Mouse (Mus musculus) heart, postnatal 0 days (tissue): ENCODE data around the gene Cd63. TPM values are rescaled to one million over a fixed set of nuclear protein-coding genes. Genes with fewer than 3 reads are reported as not detected.
A peak's percentile ranks its signal among the peaks of the same experiment; 100 is the strongest.

Experiments
- ATAC-seq: fragments of 200-750 bp; cut with Nextera tagmentation; 2 replicates; pipeline ENCODE4 v1.8.0; 2017; ENCODE audit warnings: low read depth, moderate number of reproducible peaks, moderate library complexity; ENCODE audit not compliant: insufficient read depth
- DNase-seq: peaks from one replicate; pipeline ENCODE4 v3.0.0-alpha.2; 2016; ENCODE audit warnings: low spot score
- H3K27ac ChIP-seq: fragments of 300-500 bp; sonication (generic); 2 replicates; pipeline ENCODE4 v1.5.1; 2014; ENCODE audit warnings: low read depth, mild to moderate bottlenecking
- H3K27me3 ChIP-seq: fragments of 300-500 bp; sonication (generic); 2 replicates; pipeline ENCODE4 v1.6.1; 2014; ENCODE audit warnings: low read length, mixed read lengths; ENCODE audit not compliant: control insufficient read depth, insufficient read depth
- H3K36me3 ChIP-seq: fragments of 300-500 bp; sonication (generic); replicated peaks from 2 replicates; pipeline ENCODE4 v1.6.1; 2014; ENCODE audit warnings: low read length, mixed read lengths; ENCODE audit not compliant: control insufficient read depth, insufficient read depth
- H3K4me1 ChIP-seq: fragments of 300-500 bp; sonication (generic); 2 replicates; pipeline ENCODE4 v1.6.1; 2014; ENCODE audit warnings: antibody characterized with exemption; ENCODE audit not compliant: control insufficient read depth, insufficient read depth
- H3K4me2 ChIP-seq: fragments of 300-500 bp; sonication (generic); 2 replicates; pipeline ENCODE4 v1.6.1; 2014; ENCODE audit warnings: low read depth, mild to moderate bottlenecking, low read length, moderate library complexity
- H3K4me3 ChIP-seq: fragments of 300-500 bp; sonication (generic); 2 replicates; pipeline ENCODE4 v1.5.1; 2014; ENCODE audit warnings: low read depth, low read length
- H3K9ac ChIP-seq: fragments of 300-500 bp; sonication (generic); replicated peaks from 2 replicates; pipeline ENCODE4 v1.6.1; 2014; ENCODE audit warnings: low read depth, low read length, mixed read lengths
- H3K9me3 ChIP-seq: fragments of 300-500 bp; sonication (generic); replicated peaks from 2 replicates; pipeline ENCODE4 v1.6.1; 2016; ENCODE audit warnings: low read length; ENCODE audit not compliant: control insufficient read depth
- CTCF ChIP-seq: IDR thresholded peaks from 2 replicates; pipeline ENCODE4 v1.5.1; 2016; ENCODE audit warnings: antibody characterized with exemption, control low read depth, low read depth
- EP300 ChIP-seq: IDR thresholded peaks from 2 replicates; pipeline ENCODE4 v1.6.1; 2016; ENCODE audit warnings: antibody characterized with exemption, low read depth
- WGBS: fragments of 180-500 bp; shearing (Covaris S2); extraction: QIAGEN DNeasy Blood & Tissue Kit; methylation state at CpG from one replicate; pipeline ENCODE4 v1.1.7; 2014; 5-methylcytosine and 5-hydroxymethylcytosine counted together
- polyA plus RNA-seq: library from polyadenylated mRNA; unstranded; fragments of >200 nt; fragmentation: Nextera tagmentation; extraction: Ambion mirVana; gene quantifications from 2 replicates; pipeline ENCODE4 v1.2.1, GENCODE M21; 2015
- total RNA-seq: library from RNA; depleted of rRNA; stranded (reverse); fragments of >200 nt; gene quantifications from 2 replicates; pipeline ENCODE4 v1.2.3, GENCODE M21; 2014; ENCODE audit warnings: low replicate concordance

The Cd63 gene
- total and polyA plus RNA-seq, 2 experiments from 2014 or later = 72.6 to 381 TPM

DNA sequence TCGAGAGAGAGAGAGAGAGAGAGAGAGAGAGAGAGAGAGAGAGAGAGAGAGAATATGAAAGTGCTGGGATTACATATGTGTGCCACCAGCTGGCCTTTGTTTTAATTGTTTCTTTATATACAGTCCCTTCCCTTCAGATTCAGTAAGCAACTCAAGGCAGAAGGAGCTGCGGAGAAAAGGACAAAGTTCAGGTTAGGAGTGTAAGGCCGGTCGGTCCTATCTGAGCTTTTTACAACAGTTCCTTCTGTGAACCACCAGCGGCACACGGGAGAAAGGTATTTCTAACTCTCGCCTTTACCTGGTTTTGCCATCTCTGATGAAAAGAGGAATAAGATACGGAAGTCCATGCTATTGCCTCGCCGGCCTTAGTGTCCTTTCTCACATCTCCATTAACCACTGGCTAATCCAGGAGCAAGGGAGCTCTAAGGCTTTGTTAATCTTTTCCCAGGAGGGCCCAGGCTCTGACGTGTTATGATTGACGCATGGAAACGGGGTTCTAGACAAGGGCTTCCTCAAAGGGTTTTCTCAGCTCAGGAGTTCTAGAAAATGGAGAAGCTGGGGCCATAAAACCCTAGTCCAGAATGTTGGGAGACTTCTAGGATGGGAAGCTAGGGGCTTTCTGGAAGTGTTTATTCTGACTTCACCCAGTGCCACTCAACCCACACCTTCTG, 8.1 kb downstream of the Cd63 start:
- H3K36me3 ChIP-seq = peaks cover 4% of the 10 kb centered on the region; the same call in 1 of the 2 replicates
- DNase-seq (no peak), ATAC-seq (no peak)
- H3K9ac ChIP-seq = peak overlapping the region; percentile 96
- H3K9me3 ChIP-seq = no peaks in the 10 kb centered on the region
- peaks cover 6% of the 10 kb centered on the region for H3K4me1 ChIP-seq
- H3K4me3 ChIP-seq = peak overlapping the region; percentile 97
- TF ChIP-seq CTCF (no peak), EP300 (no peak)
- WGBS = 66% methylated on average over 13 of the region's 13 CpGs
- H3K27me3 ChIP-seq = no peaks in the 10 kb centered on the region
- peak overlapping the region; percentile 83 for H3K4me2 ChIP-seq
- H3K27ac ChIP-seq = peak overlapping the region; percentile 96

DNA sequence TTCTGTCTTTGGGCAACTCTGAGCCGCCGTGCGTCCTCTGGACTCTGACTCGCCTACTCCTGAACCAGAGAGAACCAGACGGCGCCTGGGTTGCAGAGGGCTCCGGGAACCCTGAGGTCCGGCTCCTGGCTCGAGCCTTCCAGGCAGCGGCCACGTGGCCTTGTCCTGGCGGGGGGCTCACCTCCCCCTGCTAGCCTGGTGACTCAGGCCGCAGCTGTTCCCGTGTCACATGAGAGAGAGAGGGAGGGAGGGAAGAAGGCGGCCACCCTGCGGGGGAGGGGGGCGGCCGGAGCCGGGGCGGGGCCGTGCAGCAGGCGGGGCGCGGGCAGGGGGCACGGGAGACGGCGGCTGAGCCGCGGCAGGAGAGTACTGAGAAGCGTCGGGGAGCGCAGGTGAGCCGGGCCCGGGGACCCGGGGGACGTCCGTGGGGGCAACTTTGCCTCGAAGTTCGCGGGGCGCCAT, 8.8 kb downstream of the Cd63 start:
- WGBS = under 1% methylated on average over 29 of the region's 41 CpGs
- Histone ChIP-seq H3K9me3 (no peaks in the 10 kb centered on the region), H3K27me3 (no peaks in the 10 kb centered on the region), H3K9ac (peak overlapping the region; percentile 96), H3K4me2 (peak overlapping the region; percentile 83), H3K4me1 (peaks cover 6% of the 10 kb centered on the region), H3K27ac (peak overlapping the region; percentile 96), H3K36me3 (peaks cover 10% of the 10 kb centered on the region; the same call in 1 of the 2 replicates), H3K4me3 (peak overlapping the region; percentile 97)
- TF ChIP-seq EP300 (peak; percentile 66), CTCF (no peak)
- peak; percentile 94 for DNase-seq
- ATAC-seq = peak; percentile 89

DNA sequence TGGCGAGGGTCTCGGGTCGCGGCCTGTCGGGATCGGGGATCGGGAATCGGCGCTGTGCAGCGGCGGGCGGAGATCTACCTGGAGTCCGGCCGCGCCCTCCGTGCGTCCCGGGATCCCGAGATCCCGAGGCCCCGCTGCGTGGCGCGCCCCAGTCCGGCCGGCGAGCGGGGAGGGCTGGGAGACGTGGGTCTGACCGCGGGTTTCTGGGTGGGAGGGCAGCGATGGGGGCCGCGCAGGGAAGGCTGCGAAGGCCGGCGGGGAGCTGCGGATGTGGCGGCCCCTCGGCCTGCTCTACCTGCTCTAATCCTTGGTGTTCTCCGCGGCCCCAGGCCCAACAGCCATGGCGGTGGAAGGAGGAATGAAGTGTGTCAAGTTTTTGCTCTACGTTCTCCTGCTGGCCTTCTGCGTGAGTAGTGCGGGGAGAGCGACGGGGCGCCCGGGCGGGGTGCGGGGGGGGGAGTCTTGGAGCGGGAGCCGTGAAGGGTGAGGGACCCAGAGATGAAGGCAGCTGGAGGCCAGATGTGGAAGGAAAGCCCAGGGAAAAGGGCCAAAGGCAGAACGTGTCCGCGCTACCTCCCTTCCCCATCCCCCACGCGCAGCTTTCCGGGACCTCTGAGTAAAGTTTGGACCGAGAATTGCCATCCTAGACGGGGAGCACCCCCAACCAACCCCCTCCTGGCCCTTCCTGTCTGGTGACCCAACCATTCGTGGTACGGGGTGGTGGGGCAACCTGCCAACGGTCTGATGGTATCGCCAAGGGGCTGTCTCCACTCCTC, 9.5 kb downstream of the Cd63 start:
- TF ChIP-seq CTCF (no peak), EP300 (no peak)
- peaks cover 6% of the 10 kb centered on the region for H3K4me1 ChIP-seq
- H3K9me3 ChIP-seq = no peaks in the 10 kb centered on the region
- H3K4me2 ChIP-seq = peak overlapping the region; percentile 83
- peak overlapping the region; percentile 96 for H3K9ac ChIP-seq
- H3K36me3 ChIP-seq = peaks cover 13% of the 10 kb centered on the region; the same call in 1 of the 2 replicates
- H3K27me3 ChIP-seq = no peaks in the 10 kb centered on the region
- H3K4me3 ChIP-seq = peak overlapping the region; percentile 97
- ATAC-seq = peak; percentile 47
- WGBS = under 1% methylated on average over 53 of the region's 66 CpGs
- no peak for DNase-seq
- peak overlapping the region; percentile 96 for H3K27ac ChIP-seq

DNA sequence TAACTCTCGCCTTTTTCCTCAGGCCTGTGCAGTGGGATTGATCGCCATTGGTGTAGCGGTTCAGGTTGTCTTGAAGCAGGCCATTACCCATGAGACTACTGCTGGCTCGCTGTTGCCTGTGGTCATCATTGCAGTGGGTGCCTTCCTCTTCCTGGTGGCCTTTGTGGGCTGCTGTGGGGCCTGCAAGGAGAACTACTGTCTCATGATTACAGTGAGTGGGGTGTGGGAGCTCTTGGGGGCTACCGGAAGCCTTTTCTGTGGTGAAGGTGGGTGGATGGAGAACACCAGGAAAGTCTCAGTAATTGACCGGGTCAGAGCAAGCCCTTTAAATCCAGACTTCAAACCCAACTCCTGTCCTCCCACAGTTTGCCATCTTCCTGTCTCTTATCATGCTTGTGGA, 10.6 kb downstream of the Cd63 start:
- Histone ChIP-seq H3K36me3 (peaks cover 18% of the 10 kb centered on the region), H3K9me3 (no peaks in the 10 kb centered on the region), H3K4me2 (peak overlapping the region; percentile 83), H3K9ac (no peak overlapping the region), H3K27ac (0 out of 2 replicates have a peak overlapping the region, but pooled peaks have one; percentile 8), H3K4me3 (peak overlapping the region; percentile 97; the same call in 1 of the 2 replicates), H3K4me1 (peaks cover 6% of the 10 kb centered on the region), H3K27me3 (no peaks in the 10 kb centered on the region)
- WGBS = 85% methylated on average over 6 of the region's 6 CpGs
- no peak for TF ChIP-seq CTCF
- TF ChIP-seq EP300 = no peak
- DNase-seq (no peak), ATAC-seq (no peak)

DNA sequence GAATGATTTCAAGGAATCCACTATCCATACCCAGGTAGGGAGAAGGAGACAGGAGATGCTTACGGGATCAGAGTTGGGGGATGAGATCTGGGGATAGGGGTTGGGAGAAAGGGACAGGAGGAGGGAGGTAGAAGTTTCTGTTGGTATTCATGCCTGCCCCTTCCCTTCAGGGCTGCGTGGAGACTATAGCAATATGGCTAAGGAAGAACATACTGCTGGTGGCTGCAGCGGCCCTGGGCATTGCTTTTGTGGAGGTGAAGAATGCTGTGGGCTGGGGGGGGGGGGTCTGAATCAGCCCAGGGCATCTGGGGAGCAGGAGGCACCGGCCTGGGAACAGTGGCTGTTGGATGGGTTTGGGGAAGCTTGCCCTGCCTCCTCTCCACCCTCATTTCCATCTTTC, 11.5 kb downstream of the Cd63 start:
- ATAC-seq (no peak), DNase-seq (no peak)
- Histone ChIP-seq H3K4me2 (no peak overlapping the region), H3K9ac (no peak overlapping the region), H3K4me1 (peaks cover 6% of the 10 kb centered on the region), H3K9me3 (no peaks in the 10 kb centered on the region), H3K27ac (no peak overlapping the region), H3K4me3 (no peak overlapping the region), H3K27me3 (no peaks in the 10 kb centered on the region), H3K36me3 (peaks cover 26% of the 10 kb centered on the region)
- TF ChIP-seq EP300 = no peak
- no peak for TF ChIP-seq CTCF
- 80% methylated on average over 4 of the region's 4 CpGs for WGBS
